Mouse (Mus musculus): ENCODE measurements around the gene Rnf26. TPM values are rescaled to one million over a fixed set of nuclear protein-coding genes. Genes with fewer than 3 reads are reported as not detected.

The Rnf26 gene
- polyA plus RNA-seq, 1 experiment from 2014 or later = 45.4 TPM

- H3K27ac ChIP-seq (ENCODE audit: low read length) = no peak within 1 kb of the TSS
- no peaks in the 10 kb centered on the region for H3K4me1 ChIP-seq (ENCODE audit: control insufficient read depth, insufficient read depth, low read length)
- H3K4me3 ChIP-seq (ENCODE audit: low read length) = no peak within 1 kb of the TSS
- H3K9ac ChIP-seq (ENCODE audit: low read depth, low read length) = no peak within 1 kb of the TSS
- 71% methylated on average over 9 of the region's 9 CpGs for WGBS
- no peak within 1 kb of the TSS for H3K4me2 ChIP-seq (ENCODE audit: low read depth, low read length)
- no peak for ATAC-seq
- H3K9me3 ChIP-seq (ENCODE audit: control insufficient read depth, low read length) = no peaks in the 10 kb centered on the region
- H3K36me3 ChIP-seq (ENCODE audit: control insufficient read depth, insufficient read depth, low read length) = no peaks in the 10 kb centered on the region; the same call in 1 of the 2 replicates
- H3K27me3 ChIP-seq (replicated peaks; ENCODE audit: control insufficient read depth, insufficient read depth, low read length) = no peaks in the 10 kb centered on the region
Observed at GRCm38 (mm10) chr9:44101490-44101889, 11.8 kb downstream of the Rnf26 start, which contains the start of gene Mfrp. Mfrp (plus strand) TSS chr9:44101729.

DNA sequence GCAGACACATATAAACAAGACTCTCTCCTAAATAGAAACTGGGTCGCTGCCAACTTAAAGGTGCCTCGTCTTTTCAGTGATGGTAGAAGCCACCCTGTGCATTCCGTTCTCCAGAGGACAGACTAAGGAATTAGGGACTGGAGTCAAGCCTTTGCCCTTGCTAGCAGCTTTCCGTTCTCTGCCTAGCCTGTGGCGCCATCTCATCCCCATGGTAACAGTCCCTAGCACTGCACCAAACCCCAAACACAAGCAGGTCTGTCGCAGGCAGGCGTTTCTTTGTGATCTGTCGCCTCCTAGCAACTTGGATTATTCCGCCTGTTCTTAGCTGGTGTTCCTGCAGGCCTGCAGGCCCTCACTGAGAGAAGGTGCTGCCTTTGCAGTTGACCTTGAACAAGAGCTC is 16.8 kb downstream of the Rnf26 start:
- no peaks in the 10 kb centered on the region; the same call in none of the 2 replicates for H3K36me3 ChIP-seq (ENCODE audit: control insufficient read depth, insufficient read depth, low read length)
- no peak overlapping the region for H3K9ac ChIP-seq (ENCODE audit: low read depth, low read length)
- no peak overlapping the region for H3K27ac ChIP-seq (ENCODE audit: low read length)
- H3K9me3 ChIP-seq (ENCODE audit: control insufficient read depth, low read length) = no peaks in the 10 kb centered on the region
- no peaks in the 10 kb centered on the region for H3K27me3 ChIP-seq (replicated peaks; ENCODE audit: control insufficient read depth, insufficient read depth, low read length)
- ATAC-seq = no peak
- no peak overlapping the region for H3K4me3 ChIP-seq (ENCODE audit: low read length)
- no peak overlapping the region for H3K4me2 ChIP-seq (ENCODE audit: low read depth, low read length)
- no peaks in the 10 kb centered on the region for H3K4me1 ChIP-seq (ENCODE audit: control insufficient read depth, insufficient read depth, low read length)
- WGBS = 36% methylated on average over 9 of the region's 9 CpGs

DNA sequence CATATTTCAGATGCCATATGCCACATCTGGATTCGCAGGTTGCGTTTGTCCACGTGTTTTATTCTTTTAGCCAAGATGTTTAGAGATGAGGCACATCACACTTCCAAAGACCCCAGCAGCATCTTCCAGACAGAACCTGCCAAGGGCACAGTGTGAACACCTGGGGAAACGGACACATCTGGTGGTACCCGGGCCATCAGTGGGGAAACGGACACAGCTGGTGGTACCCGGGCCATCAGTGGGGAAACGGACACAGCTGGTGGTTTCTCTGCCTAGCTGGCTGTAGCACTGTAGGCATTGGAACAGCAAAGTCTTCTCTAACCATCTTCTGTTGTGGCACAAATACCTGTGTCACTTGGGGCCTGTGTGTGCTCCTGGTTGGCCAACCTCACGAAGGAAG is 17.5 kb downstream of the Rnf26 start:
- no peak overlapping the region for H3K4me3 ChIP-seq (ENCODE audit: low read length)
- no peak for ATAC-seq
- H3K4me2 ChIP-seq (ENCODE audit: low read depth, low read length) = no peak overlapping the region
- H3K4me1 ChIP-seq (ENCODE audit: control insufficient read depth, insufficient read depth, low read length) = no peaks in the 10 kb centered on the region
- no peak overlapping the region for H3K27ac ChIP-seq (ENCODE audit: low read length)
- H3K27me3 ChIP-seq (replicated peaks; ENCODE audit: control insufficient read depth, insufficient read depth, low read length) = no peaks in the 10 kb centered on the region
- WGBS = 92% methylated on average over 9 of the region's 9 CpGs
- no peak overlapping the region for H3K9ac ChIP-seq (ENCODE audit: low read depth, low read length)
- no peaks in the 10 kb centered on the region; the same call in none of the 2 replicates for H3K36me3 ChIP-seq (ENCODE audit: control insufficient read depth, insufficient read depth, low read length)
- H3K9me3 ChIP-seq (ENCODE audit: control insufficient read depth, low read length) = no peaks in the 10 kb centered on the region

DNA sequence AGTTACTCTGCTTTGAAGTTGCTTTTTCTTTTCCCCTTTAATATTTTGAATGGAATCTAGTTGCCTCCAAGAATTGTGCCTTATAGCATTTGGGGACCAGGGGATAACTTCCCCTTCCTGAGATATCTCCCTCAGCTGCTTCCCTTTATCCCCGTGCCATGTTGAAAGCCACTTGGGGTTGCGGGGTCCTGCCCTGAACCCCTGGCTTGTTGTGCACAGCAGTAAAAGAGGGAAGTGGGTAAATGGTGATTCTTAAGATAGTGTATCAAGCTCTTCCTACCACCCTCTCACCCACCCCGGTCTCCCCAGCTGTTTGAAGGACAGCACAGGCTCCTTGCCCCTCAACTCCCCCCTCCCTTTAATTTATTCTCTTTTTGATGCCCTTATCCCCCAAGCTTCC is 18.6 kb downstream of the Rnf26 start:
- ATAC-seq = no peak
- H3K36me3 ChIP-seq (ENCODE audit: control insufficient read depth, insufficient read depth, low read length) = no peaks in the 10 kb centered on the region; the same call in none of the 2 replicates
- H3K4me3 ChIP-seq (ENCODE audit: low read length) = no peak overlapping the region
- H3K4me2 ChIP-seq (ENCODE audit: low read depth, low read length) = no peak overlapping the region
- H3K27ac ChIP-seq (ENCODE audit: low read length) = no peak overlapping the region
- no peaks in the 10 kb centered on the region for H3K9me3 ChIP-seq (ENCODE audit: control insufficient read depth, low read length)
- no peaks in the 10 kb centered on the region for H3K27me3 ChIP-seq (replicated peaks; ENCODE audit: control insufficient read depth, insufficient read depth, low read length)
- no peaks in the 10 kb centered on the region for H3K4me1 ChIP-seq (ENCODE audit: control insufficient read depth, insufficient read depth, low read length)
- 95% methylated on average over 3 of the region's 3 CpGs for WGBS
- H3K9ac ChIP-seq (ENCODE audit: low read depth, low read length) = no peak overlapping the region

DNA sequence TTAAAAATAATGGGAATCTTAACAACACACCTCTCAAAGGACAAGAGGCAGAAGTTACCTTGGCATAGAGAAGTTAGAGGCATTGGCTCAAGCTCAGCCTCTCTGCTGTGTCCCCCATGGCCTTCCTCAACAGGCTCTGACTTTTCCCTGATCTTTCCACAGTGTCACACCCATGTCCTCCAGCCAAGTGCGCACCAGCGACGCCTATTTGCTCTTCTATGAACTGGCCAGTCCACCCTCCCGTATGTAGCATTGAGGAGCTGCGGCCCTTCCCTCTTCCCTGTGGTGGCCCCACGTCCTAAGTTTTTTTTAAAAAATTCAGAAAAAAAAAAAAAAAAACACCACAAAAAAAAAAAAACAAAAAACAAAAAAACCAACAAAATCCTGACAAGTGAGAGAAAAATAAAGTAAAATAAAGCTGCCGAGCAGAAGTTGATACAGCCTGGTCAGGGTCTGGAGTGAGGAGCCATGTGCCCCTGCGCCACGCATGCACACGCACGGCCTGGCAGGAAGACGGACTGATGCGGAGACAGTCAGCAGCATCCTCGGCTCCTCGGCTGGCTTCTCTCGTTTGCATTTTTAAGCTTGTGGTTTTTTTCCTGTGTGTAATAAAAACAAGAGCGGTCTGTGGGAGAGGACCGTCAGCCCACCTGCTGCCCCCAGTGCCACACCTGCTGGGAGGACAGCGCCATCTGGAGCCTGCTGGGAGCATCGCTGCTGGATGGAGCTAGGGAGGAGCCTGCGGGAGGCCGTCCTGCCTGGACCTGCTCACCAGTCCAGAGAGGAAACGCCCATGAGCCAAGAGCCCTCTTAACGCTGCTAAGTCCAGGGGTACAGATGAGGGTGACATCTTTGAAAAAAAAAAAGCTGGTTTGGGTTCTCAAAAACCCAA is 19.5 kb downstream of the Rnf26 start:
- H3K4me1 ChIP-seq (ENCODE audit: control insufficient read depth, insufficient read depth, low read length) = peaks cover 5% of the 10 kb centered on the region; the same call in 1 of the 2 replicates
- no peak overlapping the region for H3K4me2 ChIP-seq (ENCODE audit: low read depth, low read length)
- no peak overlapping the region for H3K27ac ChIP-seq (ENCODE audit: low read length)
- H3K9me3 ChIP-seq (ENCODE audit: control insufficient read depth, low read length) = no peaks in the 10 kb centered on the region
- WGBS = 39% methylated on average over 24 of the region's 24 CpGs
- no peaks in the 10 kb centered on the region; the same call in none of the 2 replicates for H3K36me3 ChIP-seq (ENCODE audit: control insufficient read depth, insufficient read depth, low read length)
- peak; percentile 42 for ATAC-seq
- H3K4me3 ChIP-seq (ENCODE audit: low read length) = no peak overlapping the region
- no peak overlapping the region for H3K9ac ChIP-seq (ENCODE audit: low read depth, low read length)
- H3K27me3 ChIP-seq (replicated peaks; ENCODE audit: control insufficient read depth, insufficient read depth, low read length) = no peaks in the 10 kb centered on the region

- Histone ChIP-seq H3K4me2 (ENCODE audit: low read depth, low read length) (no peak overlapping the region), H3K27ac (ENCODE audit: low read length) (peak overlapping the region; percentile 47), H3K4me3 (ENCODE audit: low read length) (no peak overlapping the region), H3K27me3 (replicated peaks; ENCODE audit: control insufficient read depth, insufficient read depth, low read length) (no peaks in the 10 kb centered on the region), H3K4me1 (ENCODE audit: control insufficient read depth, insufficient read depth, low read length) (peaks cover 36% of the 10 kb centered on the region), H3K36me3 (ENCODE audit: control insufficient read depth, insufficient read depth, low read length) (no peaks in the 10 kb centered on the region; the same call in none of the 2 replicates), H3K9ac (ENCODE audit: low read depth, low read length) (no peak overlapping the region), H3K9me3 (ENCODE audit: control insufficient read depth, low read length) (no peaks in the 10 kb centered on the region)
- no peak for ATAC-seq
- WGBS = 54% methylated on average over 12 of the region's 12 CpGs
Observed at GRCm38 (mm10) chr9:44088877-44089608, 24.3 kb downstream of the Rnf26 start.

- H3K9me3 ChIP-seq (ENCODE audit: control insufficient read depth, low read length) = no peaks in the 10 kb centered on the region
- WGBS = 7% methylated on average over 15 of the region's 15 CpGs
- H3K4me3 ChIP-seq (ENCODE audit: low read length) = no peak overlapping the region
- H3K27me3 ChIP-seq (replicated peaks; ENCODE audit: control insufficient read depth, insufficient read depth, low read length) = no peaks in the 10 kb centered on the region
- H3K4me1 ChIP-seq (ENCODE audit: control insufficient read depth, insufficient read depth, low read length) = peaks cover 46% of the 10 kb centered on the region
- no peaks in the 10 kb centered on the region; the same call in none of the 2 replicates for H3K36me3 ChIP-seq (ENCODE audit: control insufficient read depth, insufficient read depth, low read length)
- 0 out of 2 replicates have a peak overlapping the region, but pooled peaks have one; percentile 27 for H3K4me2 ChIP-seq (ENCODE audit: low read depth, low read length)
- peak; percentile 38 for ATAC-seq
- peak overlapping the region; percentile 35; the same call in 1 of the 2 replicates for H3K9ac ChIP-seq (ENCODE audit: low read depth, low read length)
- peak overlapping the region; percentile 47; the same call in 1 of the 2 replicates for H3K27ac ChIP-seq (ENCODE audit: low read length)
Observed at GRCm38 (mm10) chr9:44087761-44088455, 25.4 kb downstream of the Rnf26 start.

- WGBS = 54% methylated on average over 10 of the region's 10 CpGs
Observed at GRCm38 (mm10) chr9:44086960-44087359, 26.4 kb downstream of the Rnf26 start.

More at GRCm38 (mm10) chr9:44086960-44087359, 26.4 kb downstream of the Rnf26 start:
- no peaks in the 10 kb centered on the region for H3K27me3 ChIP-seq (replicated peaks; ENCODE audit: control insufficient read depth, insufficient read depth, low read length)
- H3K36me3 ChIP-seq (ENCODE audit: control insufficient read depth, insufficient read depth, low read length) = no peaks in the 10 kb centered on the region; the same call in 1 of the 2 replicates
- no peak overlapping the region for H3K27ac ChIP-seq (ENCODE audit: low read length)
- ATAC-seq = no peak
- H3K9me3 ChIP-seq (ENCODE audit: control insufficient read depth, low read length) = no peaks in the 10 kb centered on the region
- no peak overlapping the region for H3K4me2 ChIP-seq (ENCODE audit: low read depth, low read length)
- H3K4me3 ChIP-seq (ENCODE audit: low read length) = no peak overlapping the region
- peaks cover 46% of the 10 kb centered on the region for H3K4me1 ChIP-seq (ENCODE audit: control insufficient read depth, insufficient read depth, low read length)
- H3K9ac ChIP-seq (ENCODE audit: low read depth, low read length) = no peak overlapping the region
